Mouse (Mus musculus) stomach, postnatal 0 days (tissue): ENCODE measurements at regions not wholly inside any gene's neighbourhood (a gene's known extent, or its start where the extent isn't known, plus 50 kb on each side); places are given as distances from the start of the nearest gene placed in this dataset.

Experiments
- ATAC-seq: fragments of 200-750 bp; cut with Nextera tagmentation; 2 replicates; pipeline ENCODE4 v1.8.0; 2017; ENCODE audit not compliant: low FRiP score, low TSS enrichment
- DNase-seq: peaks from one replicate; pipeline ENCODE4 v3.0.0-alpha.2; 2016; ENCODE audit warnings: low spot score
- H3K27ac ChIP-seq: fragments of 300-500 bp; sonication (generic); replicated peaks from 2 replicates; pipeline ENCODE4 v1.5.1; 2014; ENCODE audit warnings: mild to moderate bottlenecking, control low read depth
- H3K27me3 ChIP-seq: fragments of 300-500 bp; sonication (generic); 2 replicates; pipeline ENCODE4 v1.6.1; 2014; ENCODE audit warnings: low read length; ENCODE audit not compliant: control insufficient read depth, insufficient read depth
- H3K36me3 ChIP-seq: fragments of 300-500 bp; sonication (generic); 2 replicates; pipeline ENCODE4 v1.6.1; 2014; ENCODE audit warnings: low read length, mixed read lengths; ENCODE audit not compliant: control insufficient read depth, insufficient read depth
- H3K4me1 ChIP-seq: fragments of 300-500 bp; sonication (generic); replicated peaks from 2 replicates; pipeline ENCODE4 v1.6.1; 2014; ENCODE audit warnings: antibody characterized with exemption; ENCODE audit not compliant: control insufficient read depth, insufficient read depth
- H3K4me2 ChIP-seq: fragments of 300-500 bp; sonication (generic); replicated peaks from 2 replicates; pipeline ENCODE4 v1.6.1; 2014; ENCODE audit warnings: low read depth, mild to moderate bottlenecking, control low read depth, moderate library complexity
- H3K4me3 ChIP-seq: fragments of 300-500 bp; sonication (generic); 2 replicates; pipeline ENCODE4 v1.5.1; 2014; ENCODE audit warnings: low read depth, low read length, control low read depth
- H3K9ac ChIP-seq: fragments of 300-500 bp; sonication (generic); 2 replicates; pipeline ENCODE4 v1.6.1; 2014; ENCODE audit warnings: mild to moderate bottlenecking, low read length, control low read depth, mixed read lengths
- H3K9me3 ChIP-seq: fragments of 300-500 bp; sonication (generic); 2 replicates; pipeline ENCODE4 v1.6.1; 2016; ENCODE audit warnings: low read length; ENCODE audit not compliant: control insufficient read depth
- CTCF ChIP-seq: IDR thresholded peaks from 2 replicates; pipeline ENCODE4 v1.5.1; 2016; ENCODE audit warnings: antibody characterized with exemption, low read depth, mild to moderate bottlenecking, moderate library complexity
- EP300 ChIP-seq: optimal IDR thresholded peaks from 2 replicates; pipeline ENCODE3; 2016; ENCODE audit warnings: antibody characterized with exemption
- WGBS: fragments of 180-500 bp; shearing (Covaris S2); extraction: QIAGEN DNeasy Blood & Tissue Kit; methylation state at CpG from one replicate; pipeline ENCODE4 v1.1.7; 2014; 5-methylcytosine and 5-hydroxymethylcytosine counted together

GRCm38 (mm10) chr17:16101548-16101947 lies 270.7 kb upstream of the Rgmb start:
- Histone ChIP-seq H3K4me1 (no peaks in the 10 kb centered on the region), H3K27ac (no peak overlapping the region), H3K9me3 (no peaks in the 10 kb centered on the region), H3K4me3 (no peak overlapping the region), H3K36me3 (no peaks in the 10 kb centered on the region), H3K27me3 (no peaks in the 10 kb centered on the region), H3K9ac (no peak overlapping the region), H3K4me2 (no peak overlapping the region)
- ATAC-seq, result no peak
- no peak for TF ChIP-seq CTCF
- TF ChIP-seq EP300, result no peak
- WGBS, result 53% methylated on average over 2 of the region's 2 CpGs
- DNase-seq, result no peak

DNA sequence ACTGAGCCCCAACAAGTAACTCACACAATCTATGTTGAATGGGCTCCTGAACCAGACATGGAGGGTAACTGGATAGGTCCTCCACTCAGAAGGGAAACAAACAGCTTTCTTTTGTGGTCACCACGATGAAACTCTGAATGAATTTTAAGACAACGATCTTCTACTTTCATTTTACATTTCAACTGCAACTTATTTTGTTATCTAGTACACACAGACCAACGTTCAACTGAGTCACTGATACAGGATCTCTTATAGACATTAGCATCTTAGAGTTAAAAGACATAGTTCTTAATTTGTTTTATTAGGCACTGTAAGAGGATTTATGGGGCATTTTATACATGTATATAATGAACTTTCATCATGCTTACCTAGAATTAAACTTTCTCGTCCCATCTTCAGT lies 262.1 kb upstream of the Rgmb start:
- WGBS, result 84% methylated on average over 4 of the region's 4 CpGs
- TF ChIP-seq CTCF, result no peak
- no peak for TF ChIP-seq EP300

GRCm38 (mm10) chr17:16089619-16090280 lies 258.9 kb upstream of the Rgmb start:
- no peaks in the 10 kb centered on the region for H3K36me3 ChIP-seq
- TF ChIP-seq CTCF (no peak), EP300 (no peak)
- WGBS, result 76% methylated on average over 8 of the region's 8 CpGs

More for the DNA sequence above, 262.1 kb upstream of the Rgmb start:
- no peak for ATAC-seq
- Histone ChIP-seq H3K36me3 (no peaks in the 10 kb centered on the region), H3K27ac (no peak overlapping the region), H3K9ac (no peak overlapping the region), H3K27me3 (no peaks in the 10 kb centered on the region), H3K9me3 (no peaks in the 10 kb centered on the region), H3K4me2 (no peak overlapping the region), H3K4me3 (no peak overlapping the region), H3K4me1 (no peaks in the 10 kb centered on the region)
- DNase-seq, result no peak

DNA sequence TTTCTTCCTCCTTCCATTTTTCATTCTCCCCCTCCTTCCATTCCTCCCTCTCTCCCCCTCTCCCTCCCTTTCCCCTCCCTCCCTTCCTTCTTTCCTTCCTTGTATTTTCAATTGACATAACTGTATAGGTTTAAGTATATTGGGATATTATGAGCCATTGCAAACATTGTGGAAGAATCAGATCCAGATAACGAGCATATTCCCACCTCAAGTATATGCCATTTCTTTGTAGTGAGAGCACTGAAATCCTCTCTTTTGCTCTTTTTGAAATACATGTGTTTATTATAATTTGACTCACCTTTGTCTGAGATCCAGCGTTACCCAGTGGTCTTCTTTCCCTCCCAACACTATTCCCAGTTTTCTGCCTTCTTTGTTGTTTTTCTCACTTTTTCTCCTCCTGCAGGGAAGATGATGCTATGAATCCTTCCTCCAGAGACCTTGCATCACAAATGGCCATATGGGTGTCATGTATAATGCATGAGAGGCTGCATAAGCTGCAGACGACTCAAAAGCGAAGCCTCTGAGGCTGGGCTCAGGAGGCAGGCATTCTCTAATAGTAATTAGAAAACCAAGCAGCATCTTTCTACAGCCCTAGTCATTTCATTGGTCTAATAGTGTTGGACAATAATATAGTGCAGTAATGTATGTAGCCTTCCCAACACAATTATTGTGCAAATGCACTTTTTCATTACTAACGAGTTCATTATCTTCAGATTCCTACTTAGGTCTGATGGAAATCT lies 258.2 kb upstream of the Rgmb start:
- TF ChIP-seq CTCF, result no peak
- TF ChIP-seq EP300, result no peak
- Histone ChIP-seq H3K9ac (no peak overlapping the region), H3K4me3 (no peak overlapping the region), H3K4me1 (no peaks in the 10 kb centered on the region), H3K36me3 (no peaks in the 10 kb centered on the region), H3K27me3 (no peaks in the 10 kb centered on the region), H3K27ac (no peak overlapping the region), H3K9me3 (no peaks in the 10 kb centered on the region), H3K4me2 (no peak overlapping the region)
- no peak for ATAC-seq
- no peak for DNase-seq
- 68% methylated on average over 5 of the region's 5 CpGs for whole genome bisulfite sequencing

More at GRCm38 (mm10) chr17:16089619-16090280, 258.9 kb upstream of the Rgmb start:
- no peak overlapping the region for H3K27ac ChIP-seq
- H3K27me3 ChIP-seq, result no peaks in the 10 kb centered on the region
- no peak overlapping the region for H3K9ac ChIP-seq
- no peaks in the 10 kb centered on the region for H3K4me1 ChIP-seq
- H3K4me3 ChIP-seq, result no peak overlapping the region
- DNase-seq (no peak), ATAC-seq (no peak)
- no peaks in the 10 kb centered on the region for H3K9me3 ChIP-seq
- H3K4me2 ChIP-seq, result no peak overlapping the region

DNA sequence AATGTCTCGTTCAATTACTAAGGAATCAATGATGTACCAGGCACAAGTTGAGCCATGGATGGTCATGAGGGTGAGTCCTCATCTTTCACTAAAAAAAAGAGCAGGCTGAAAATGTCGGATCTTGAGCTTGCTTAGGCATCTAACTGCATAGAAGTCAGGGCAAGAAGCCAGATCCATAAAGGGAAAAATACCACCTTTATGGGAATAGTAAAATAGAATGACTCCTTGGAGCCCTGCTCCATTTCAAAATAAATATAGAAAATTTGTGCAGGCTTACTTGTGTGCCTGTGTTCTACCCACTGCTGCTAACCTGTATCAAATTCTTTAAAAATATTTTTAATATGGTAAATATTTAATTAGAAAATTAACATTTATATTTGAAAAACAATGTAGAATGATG lies 256.2 kb upstream of the Rgmb start:
- Histone ChIP-seq H3K4me2 (no peak overlapping the region), H3K9ac (no peak overlapping the region), H3K27ac (no peak overlapping the region), H3K27me3 (no peaks in the 10 kb centered on the region), H3K36me3 (no peaks in the 10 kb centered on the region), H3K4me1 (no peaks in the 10 kb centered on the region), H3K9me3 (no peaks in the 10 kb centered on the region), H3K4me3 (no peak overlapping the region)
- TF ChIP-seq EP300 (no peak), CTCF (no peak)
- ATAC-seq (no peak), DNase-seq (no peak)
- 79% methylated on average over 2 of the region's 2 CpGs for WGBS

- Histone ChIP-seq H3K4me2 (no peak overlapping the region), H3K9ac (no peak overlapping the region), H3K9me3 (no peaks in the 10 kb centered on the region), H3K4me3 (no peak overlapping the region), H3K27ac (no peak overlapping the region), H3K36me3 (no peaks in the 10 kb centered on the region), H3K4me1 (no peaks in the 10 kb centered on the region), H3K27me3 (no peaks in the 10 kb centered on the region)
- 85% methylated on average over 3 of the region's 3 CpGs for WGBS
- no peak for TF ChIP-seq EP300
- TF ChIP-seq CTCF, result no peak
- ATAC-seq (no peak), DNase-seq (no peak)
Observed at GRCm38 (mm10) chr17:16082842-16083241, 252.0 kb upstream of the Rgmb start.
